Mouse (Mus musculus): Measurements from ENCODE around the gene Tnrc6b.

- TF ChIP-seq POLR2A (IDR thresholded peaks at IDR 0.05; ENCODE audit: extremely low read depth, insufficient read depth, low read length) (no peak), CTCF (IDR thresholded peaks at IDR 0.05; ENCODE audit: low read depth, low read length) (peak; percentile 51; the same call in 1 of the 2 replicates)
Observed at GRCm38 (mm10) chr15:80945851-80946250, 234.7 kb downstream of the Tnrc6b start.
